Mouse (Mus musculus): ENCODE data around the gene Rnft1. TPM values are rescaled to one million over a fixed set of nuclear protein-coding genes. Genes with fewer than 3 reads are reported as not detected.
A peak's percentile ranks its signal among the peaks of the same experiment; 100 is the strongest.

Rnft1 gene
- polyA plus RNA-seq, 1 experiment from 2014 or later = 22.5 TPM

DNA sequence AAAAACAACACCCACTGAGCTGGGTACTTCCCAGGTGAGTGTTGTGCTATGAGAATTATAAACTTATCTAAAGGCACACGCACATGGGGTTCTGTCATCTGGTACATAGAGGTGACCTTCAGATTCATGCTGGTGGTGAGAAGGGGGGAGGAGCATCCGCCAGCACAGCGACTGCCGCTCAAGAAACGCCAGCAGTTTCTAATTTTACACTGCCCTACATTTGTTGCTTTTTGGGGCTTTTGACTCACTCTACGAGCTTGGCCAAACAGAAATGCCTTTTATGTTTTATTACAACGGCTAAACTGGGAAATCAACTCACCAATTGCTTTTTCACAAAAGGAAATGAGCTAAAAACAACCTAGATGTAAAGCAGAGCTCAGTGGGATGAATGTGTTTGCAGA, 11.7 kb upstream of the Rnft1 start:
- Histone ChIP-seq H3K9me3 (no peaks in the 10 kb centered on the region), H3K4me3 (no peak overlapping the region), H3K36me3 (no peaks in the 10 kb centered on the region), H3K9ac (replicated peaks) (no peak overlapping the region), H3K27ac (replicated peaks) (0 out of 2 replicates have a peak overlapping the region, but pooled peaks have one; percentile 30), H3K27me3 (peaks cover 26% of the 10 kb centered on the region), H3K4me2 (replicated peaks) (0 out of 2 replicates have a peak overlapping the region, but pooled peaks have one; percentile 15), H3K4me1 (peaks cover 14% of the 10 kb centered on the region)
- ATAC-seq (ENCODE audit: low FRiP score, low read depth) = no peak
- WGBS = 56% methylated on average over 7 of the region's 7 CpGs

DNA sequence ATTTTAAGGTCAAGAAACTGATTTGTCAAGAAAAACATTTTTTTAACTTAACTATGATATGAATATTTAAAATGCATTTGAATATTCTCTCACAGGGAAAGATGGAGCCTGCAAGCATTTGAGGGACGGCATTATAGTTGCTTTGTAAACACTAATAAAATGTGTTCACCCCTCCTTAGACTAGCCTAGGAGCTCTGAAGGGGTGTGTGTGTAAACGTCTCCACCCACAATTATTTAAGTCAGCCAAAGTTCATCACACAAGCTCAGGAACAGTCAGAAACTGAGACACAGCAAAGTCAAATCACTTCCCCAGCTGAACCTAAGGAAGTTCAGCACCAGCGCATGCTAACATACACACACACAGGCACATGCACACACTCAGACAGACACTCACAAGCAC, 10.9 kb upstream of the Rnft1 start:
- H3K9me3 ChIP-seq = no peaks in the 10 kb centered on the region
- H3K4me3 ChIP-seq = no peak overlapping the region
- H3K4me1 ChIP-seq = peaks cover 14% of the 10 kb centered on the region
- no peak overlapping the region for H3K27ac ChIP-seq (replicated peaks)
- ATAC-seq (ENCODE audit: low FRiP score, low read depth) = no peak
- no peak overlapping the region for H3K4me2 ChIP-seq (replicated peaks)
- no peaks in the 10 kb centered on the region for H3K36me3 ChIP-seq
- H3K9ac ChIP-seq (replicated peaks) = no peak overlapping the region
- peaks cover 18% of the 10 kb centered on the region for H3K27me3 ChIP-seq
- 72% methylated on average over 3 of the region's 3 CpGs for WGBS

DNA sequence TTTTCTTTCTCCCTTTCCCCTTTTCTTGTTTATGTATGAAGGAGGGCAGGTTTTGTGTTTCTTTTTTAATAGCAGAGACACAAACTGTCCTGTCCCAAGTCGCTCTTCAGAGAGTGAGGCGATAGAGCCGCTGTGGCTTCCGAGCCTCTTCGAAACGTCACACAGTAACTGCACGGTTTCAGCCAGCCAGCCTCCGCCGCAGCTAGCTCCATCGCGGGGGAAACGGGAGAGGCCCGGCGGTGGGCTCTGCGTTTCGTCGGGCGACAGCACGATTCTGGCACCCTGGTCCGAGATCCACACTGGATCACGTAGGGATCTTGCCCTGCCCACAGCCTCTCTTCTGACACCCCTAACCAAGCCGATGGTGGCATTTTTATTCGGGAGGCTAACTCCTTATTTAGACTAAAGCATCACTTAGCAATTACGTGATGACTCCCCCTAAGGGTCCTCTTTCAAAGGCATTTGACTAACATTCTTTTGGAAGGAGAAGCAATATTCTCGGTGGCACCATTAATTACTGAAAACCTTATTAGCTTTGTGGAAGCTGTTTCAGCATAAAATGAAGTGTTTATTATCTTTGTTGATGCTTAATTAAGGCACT, 553 bp downstream of the Rnft1 start:
- Histone ChIP-seq H3K36me3 (peaks cover 6% of the 10 kb centered on the region), H3K9ac (replicated peaks) (peak overlapping the region; percentile 65), H3K4me2 (replicated peaks) (peak overlapping the region; percentile 72), H3K4me1 (peaks cover 6% of the 10 kb centered on the region), H3K9me3 (no peaks in the 10 kb centered on the region), H3K27me3 (0 out of 2 replicates have a peak, but pooled peaks cover 9% of the 10 kb centered on the region), H3K4me3 (peak overlapping the region; percentile 61), H3K27ac (replicated peaks) (peak overlapping the region; percentile 78)
- peak; percentile 55; the same call in 1 of the 2 replicates for ATAC-seq (ENCODE audit: low FRiP score, low read depth)
- WGBS = under 1% methylated on average over 25 of the region's 25 CpGs

DNA sequence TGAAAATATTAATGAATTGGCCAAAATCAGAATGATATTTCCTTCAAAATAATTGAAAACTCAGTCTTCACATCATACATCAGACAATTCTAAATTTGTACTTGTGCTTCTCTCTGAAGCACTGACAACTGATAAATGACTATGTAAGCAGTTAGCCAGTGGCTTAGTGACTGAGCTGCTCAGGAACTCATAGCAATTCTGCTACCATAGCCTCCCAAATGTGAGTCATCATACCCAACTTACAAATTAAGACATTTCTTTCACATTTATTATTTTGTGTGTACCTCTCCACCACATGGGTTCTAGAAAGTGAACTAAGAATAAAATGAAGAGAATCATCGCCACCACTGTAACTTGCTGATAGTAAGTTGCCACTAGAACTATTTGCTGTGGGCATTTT, 6.3 kb downstream of the Rnft1 start:
- no peak overlapping the region for H3K9ac ChIP-seq (replicated peaks)
- H3K36me3 ChIP-seq = peaks cover 13% of the 10 kb centered on the region
- peaks cover 3% of the 10 kb centered on the region for H3K4me1 ChIP-seq
- WGBS = 96% methylated on average over 1 of the region's 1 CpGs
- H3K27me3 ChIP-seq = no peaks in the 10 kb centered on the region
- no peak overlapping the region for H3K4me2 ChIP-seq (replicated peaks)
- no peaks in the 10 kb centered on the region for H3K9me3 ChIP-seq
- no peak overlapping the region for H3K27ac ChIP-seq (replicated peaks)
- no peak for ATAC-seq (ENCODE audit: low FRiP score, low read depth)
- no peak overlapping the region for H3K4me3 ChIP-seq

DNA sequence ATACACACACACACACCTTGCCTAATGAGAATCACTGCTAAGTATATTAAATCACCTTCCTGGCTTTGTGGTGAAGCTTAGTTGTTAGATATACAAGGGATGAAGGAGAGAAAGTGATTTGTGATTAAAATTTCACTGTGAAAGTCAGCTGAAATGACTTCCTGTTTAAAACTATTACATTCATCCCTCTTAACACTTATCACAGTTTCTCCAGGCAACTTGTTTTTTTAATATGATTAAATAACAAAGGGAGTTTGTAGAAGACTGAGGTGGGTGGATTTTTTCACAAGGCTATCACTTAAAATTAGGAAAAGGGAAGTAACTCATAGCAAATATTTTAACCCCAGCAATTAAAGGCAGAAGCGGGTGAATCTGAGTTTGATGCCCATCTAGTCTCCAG, 12.9 kb downstream of the Rnft1 start:
- H3K4me2 ChIP-seq (replicated peaks) = no peak overlapping the region
- H3K27me3 ChIP-seq = no peaks in the 10 kb centered on the region
- WGBS = 100% methylated on average over 1 of the region's 1 CpGs
- no peak overlapping the region for H3K9ac ChIP-seq (replicated peaks)
- ATAC-seq (ENCODE audit: low FRiP score, low read depth) = no peak
- no peaks in the 10 kb centered on the region for H3K9me3 ChIP-seq
- no peak overlapping the region for H3K27ac ChIP-seq (replicated peaks)
- H3K4me3 ChIP-seq = no peak overlapping the region
- peaks cover 20% of the 10 kb centered on the region for H3K36me3 ChIP-seq
- H3K4me1 ChIP-seq = no peaks in the 10 kb centered on the region

DNA sequence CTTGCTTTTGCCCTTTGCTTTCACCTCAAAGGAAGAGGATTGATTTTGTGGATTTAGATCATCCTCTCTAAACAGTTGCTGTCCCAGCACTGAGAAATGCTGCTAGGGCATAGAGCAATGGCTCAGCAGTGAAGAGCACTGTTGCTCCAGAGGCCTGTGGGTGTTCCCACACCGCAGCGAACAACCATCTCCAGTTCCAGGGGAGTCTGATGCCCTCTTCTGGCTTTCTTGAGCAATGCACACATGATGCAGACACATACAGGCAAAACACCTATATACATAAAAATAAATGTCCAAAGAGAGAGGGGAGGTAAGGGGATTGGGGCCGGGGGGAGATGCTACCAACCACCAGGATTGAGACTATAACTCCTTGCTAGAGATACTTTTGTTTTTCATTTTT, 13.5 kb downstream of the Rnft1 start:
- 84% methylated on average over 3 of the region's 3 CpGs for WGBS
- no peak for ATAC-seq (ENCODE audit: low FRiP score, low read depth)

DNA sequence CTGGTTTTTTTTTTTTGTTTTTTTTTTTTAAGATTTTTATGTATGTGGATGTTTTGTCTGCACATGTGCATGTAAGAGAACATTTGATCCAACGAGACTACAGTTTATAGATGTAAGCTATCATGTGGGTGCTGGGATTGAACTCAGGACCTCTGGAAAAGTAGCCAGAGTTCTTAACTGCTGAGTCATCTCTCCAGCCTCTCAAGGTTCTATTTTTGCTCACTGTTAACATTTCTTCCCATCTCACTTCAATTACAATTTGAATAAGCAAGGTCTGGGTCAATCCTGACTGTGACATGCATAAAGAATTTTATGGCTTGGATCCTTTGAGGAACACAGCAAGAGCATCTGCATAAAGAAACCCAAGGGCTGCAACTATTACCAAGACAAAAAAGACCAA, 16.3 kb downstream of the Rnft1 start:
- Histone ChIP-seq H3K4me1 (no peaks in the 10 kb centered on the region), H3K4me3 (no peak overlapping the region), H3K9ac (replicated peaks) (no peak overlapping the region), H3K27me3 (no peaks in the 10 kb centered on the region), H3K9me3 (no peaks in the 10 kb centered on the region), H3K36me3 (peaks cover 42% of the 10 kb centered on the region), H3K27ac (replicated peaks) (no peak overlapping the region), H3K4me2 (replicated peaks) (no peak overlapping the region)
- no peak for ATAC-seq (ENCODE audit: low FRiP score, low read depth)
- 74% methylated on average over 1 of the region's 1 CpGs for WGBS

More for the DNA sequence above, 13.5 kb downstream of the Rnft1 start:
- Histone ChIP-seq H3K9me3 (no peaks in the 10 kb centered on the region), H3K4me3 (no peak overlapping the region), H3K36me3 (peaks cover 25% of the 10 kb centered on the region), H3K27ac (replicated peaks) (no peak overlapping the region), H3K4me2 (replicated peaks) (no peak overlapping the region), H3K9ac (replicated peaks) (no peak overlapping the region), H3K4me1 (no peaks in the 10 kb centered on the region), H3K27me3 (no peaks in the 10 kb centered on the region)

DNA sequence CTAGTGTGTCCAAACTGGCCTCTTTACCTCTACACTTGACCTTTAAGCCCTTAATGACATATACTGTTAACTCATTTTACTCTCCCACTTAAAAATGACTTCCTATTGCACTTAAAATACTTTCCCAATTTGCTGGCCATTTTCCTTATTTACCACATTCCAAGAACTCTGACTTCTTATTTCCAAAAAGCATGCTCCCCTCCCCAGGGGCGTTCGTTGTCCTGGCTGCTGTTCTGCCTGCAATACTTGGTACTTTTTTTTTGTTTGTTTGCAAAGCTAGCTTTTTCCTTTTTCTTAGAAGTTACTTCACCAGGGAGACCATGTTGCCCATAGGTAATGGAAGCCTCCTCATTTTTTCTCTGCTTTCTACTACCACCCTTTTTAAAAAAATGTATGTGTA, 18.7 kb downstream of the Rnft1 start:
- ATAC-seq (ENCODE audit: low FRiP score, low read depth) = no peak
- Histone ChIP-seq H3K9ac (replicated peaks) (no peak overlapping the region), H3K36me3 (peaks cover 53% of the 10 kb centered on the region), H3K4me1 (no peaks in the 10 kb centered on the region), H3K9me3 (no peaks in the 10 kb centered on the region), H3K27me3 (no peaks in the 10 kb centered on the region), H3K27ac (replicated peaks) (no peak overlapping the region), H3K4me2 (replicated peaks) (no peak overlapping the region), H3K4me3 (no peak overlapping the region)
- WGBS = 92% methylated on average over 2 of the region's 2 CpGs

DNA sequence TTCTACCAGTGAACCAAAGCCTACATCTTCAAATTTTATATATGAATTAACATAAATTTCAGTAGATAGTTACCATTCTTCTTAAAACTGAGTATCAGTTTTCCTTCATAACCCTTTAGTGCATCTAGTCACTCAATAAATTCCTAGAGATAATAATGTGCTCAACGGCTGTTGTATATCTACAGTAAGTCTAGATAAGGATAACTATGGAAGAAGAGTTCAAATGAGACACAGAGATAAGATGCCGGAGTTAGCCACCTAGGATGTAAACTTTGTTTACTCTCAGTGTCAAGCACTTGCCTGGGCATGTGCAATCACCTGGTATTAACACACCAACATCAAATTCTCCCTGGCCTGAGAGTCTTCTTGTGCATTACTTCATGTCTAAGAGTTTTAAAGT, 22.9 kb downstream of the Rnft1 start:
- WGBS = 95% methylated on average over 2 of the region's 2 CpGs
- H3K4me3 ChIP-seq = no peak overlapping the region
- peaks cover 83% of the 10 kb centered on the region for H3K36me3 ChIP-seq
- no peaks in the 10 kb centered on the region for H3K27me3 ChIP-seq
- H3K27ac ChIP-seq (replicated peaks) = no peak overlapping the region
- H3K9me3 ChIP-seq = no peaks in the 10 kb centered on the region
- ATAC-seq (ENCODE audit: low FRiP score, low read depth) = no peak
- H3K4me1 ChIP-seq = no peaks in the 10 kb centered on the region
- H3K4me2 ChIP-seq (replicated peaks) = no peak overlapping the region
- no peak overlapping the region for H3K9ac ChIP-seq (replicated peaks)

DNA sequence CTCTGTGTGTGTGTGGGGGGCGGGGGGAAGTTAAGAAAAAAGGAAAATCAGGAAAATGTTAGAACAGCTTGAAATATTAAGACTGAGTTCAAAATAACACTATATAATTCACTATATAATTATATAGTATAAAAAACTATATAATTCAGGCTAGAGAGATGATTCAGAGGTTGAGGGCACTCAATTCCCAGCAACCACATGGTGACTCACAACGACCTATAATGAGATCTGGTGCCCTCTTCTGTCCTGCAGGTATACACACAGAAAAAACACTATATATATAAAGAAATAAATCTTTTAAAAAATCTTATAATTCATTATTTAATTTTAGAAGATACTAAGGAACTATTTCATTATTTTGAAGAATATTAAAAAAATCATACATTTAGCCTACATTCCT, 23.5 kb downstream of the Rnft1 start:
- H3K27ac ChIP-seq (replicated peaks) = no peak overlapping the region
- H3K27me3 ChIP-seq = no peaks in the 10 kb centered on the region
- H3K36me3 ChIP-seq = peaks cover 81% of the 10 kb centered on the region
- ATAC-seq (ENCODE audit: low FRiP score, low read depth) = no peak
- H3K4me1 ChIP-seq = no peaks in the 10 kb centered on the region
- no peak overlapping the region for H3K4me3 ChIP-seq
- no peak overlapping the region for H3K4me2 ChIP-seq (replicated peaks)
- no peak overlapping the region for H3K9ac ChIP-seq (replicated peaks)
- WGBS = 100% methylated on average over 2 of the region's 2 CpGs
- H3K9me3 ChIP-seq = no peaks in the 10 kb centered on the region

DNA sequence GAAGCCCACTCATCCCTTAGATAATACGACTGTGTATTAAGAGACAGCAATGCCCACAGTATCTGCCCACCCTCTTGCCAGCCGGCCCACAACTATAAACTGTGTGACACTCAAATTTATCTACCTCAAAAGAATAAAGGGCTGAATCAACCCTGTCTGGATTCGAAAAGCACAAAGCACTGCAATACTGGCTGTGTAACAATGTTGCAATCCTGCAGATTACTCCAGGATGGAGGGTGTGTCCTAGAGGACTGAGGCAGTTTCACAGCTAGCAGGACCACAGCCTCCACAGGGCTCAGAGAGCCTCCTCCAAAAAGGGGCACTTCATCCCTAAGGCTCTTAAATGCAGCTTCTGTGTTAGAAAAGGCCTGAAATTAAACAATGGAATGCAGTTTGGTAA, 32.2 kb downstream of the Rnft1 start:
- no peak overlapping the region for H3K9ac ChIP-seq (replicated peaks)
- H3K4me2 ChIP-seq (replicated peaks) = no peak overlapping the region
- WGBS = 93% methylated on average over 3 of the region's 3 CpGs
- no peaks in the 10 kb centered on the region for H3K4me1 ChIP-seq
- no peaks in the 10 kb centered on the region for H3K9me3 ChIP-seq
- no peak overlapping the region for H3K4me3 ChIP-seq
- H3K27ac ChIP-seq (replicated peaks) = no peak overlapping the region
- no peaks in the 10 kb centered on the region for H3K27me3 ChIP-seq
- no peak for ATAC-seq (ENCODE audit: low FRiP score, low read depth)
- peaks cover 80% of the 10 kb centered on the region for H3K36me3 ChIP-seq

DNA sequence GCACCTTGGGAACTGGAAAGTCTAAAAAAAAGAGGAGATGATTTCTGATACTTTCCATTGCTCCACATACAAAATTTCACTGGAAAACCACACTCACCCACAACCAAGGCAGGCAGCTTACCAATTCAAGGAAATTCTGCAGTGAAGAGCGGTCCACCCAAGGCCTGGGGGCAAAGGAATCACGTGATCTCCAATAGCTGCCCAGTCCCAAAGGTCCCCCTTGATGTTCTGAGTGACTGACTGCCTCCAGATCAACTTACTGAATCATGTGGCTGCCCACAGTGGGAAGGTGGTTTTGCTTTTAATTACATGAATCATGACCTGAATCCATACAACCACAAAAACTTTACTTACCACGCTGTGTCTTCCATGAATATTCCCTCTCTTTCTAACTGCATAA, 32.8 kb downstream of the Rnft1 start:
- no peak for ATAC-seq (ENCODE audit: low FRiP score, low read depth)
- 88% methylated on average over 3 of the region's 3 CpGs for WGBS
- Histone ChIP-seq H3K4me3 (no peak overlapping the region), H3K36me3 (peaks cover 79% of the 10 kb centered on the region), H3K4me1 (no peaks in the 10 kb centered on the region), H3K27me3 (no peaks in the 10 kb centered on the region), H3K27ac (replicated peaks) (no peak overlapping the region), H3K9ac (replicated peaks) (no peak overlapping the region), H3K9me3 (no peaks in the 10 kb centered on the region), H3K4me2 (replicated peaks) (no peak overlapping the region)

DNA sequence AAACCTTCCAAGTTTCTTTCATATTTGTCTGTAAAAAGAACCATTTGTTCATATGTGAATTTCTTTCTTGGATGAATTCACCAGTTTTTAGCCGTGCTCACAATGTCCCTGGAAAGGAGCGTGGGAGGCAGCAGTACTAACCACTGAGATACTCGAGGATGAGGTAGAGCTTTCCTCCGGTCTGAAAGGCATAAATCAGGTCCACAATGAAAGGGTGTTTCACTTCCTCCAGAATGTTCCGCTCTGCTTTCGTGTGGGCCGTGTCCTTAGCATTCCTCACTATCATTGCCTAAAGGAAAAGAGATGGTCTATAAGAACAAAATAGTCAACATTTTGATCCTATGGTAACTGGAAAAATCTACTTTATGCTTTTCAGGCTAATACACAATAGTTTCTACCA, 35.3 kb downstream of the Rnft1 start:
- Histone ChIP-seq H3K27ac (replicated peaks) (no peak overlapping the region), H3K9me3 (no peaks in the 10 kb centered on the region), H3K4me3 (no peak overlapping the region), H3K4me2 (replicated peaks) (no peak overlapping the region), H3K4me1 (no peaks in the 10 kb centered on the region), H3K27me3 (no peaks in the 10 kb centered on the region), H3K36me3 (peaks cover 77% of the 10 kb centered on the region), H3K9ac (replicated peaks) (no peak overlapping the region)
- ATAC-seq (ENCODE audit: low FRiP score, low read depth) = no peak
- 97% methylated on average over 7 of the region's 7 CpGs for WGBS

All from midbrain, embryonic 12.5 days (tissue).